Mouse (Mus musculus): ENCODE results near the gene Mrps17. TPM values are rescaled to one million over a fixed set of nuclear protein-coding genes. Genes with fewer than 3 reads are reported as not detected.

The Mrps17 gene
- polyA plus RNA-seq, 1 experiment from 2014 or later, result 187 TPM

DNA sequence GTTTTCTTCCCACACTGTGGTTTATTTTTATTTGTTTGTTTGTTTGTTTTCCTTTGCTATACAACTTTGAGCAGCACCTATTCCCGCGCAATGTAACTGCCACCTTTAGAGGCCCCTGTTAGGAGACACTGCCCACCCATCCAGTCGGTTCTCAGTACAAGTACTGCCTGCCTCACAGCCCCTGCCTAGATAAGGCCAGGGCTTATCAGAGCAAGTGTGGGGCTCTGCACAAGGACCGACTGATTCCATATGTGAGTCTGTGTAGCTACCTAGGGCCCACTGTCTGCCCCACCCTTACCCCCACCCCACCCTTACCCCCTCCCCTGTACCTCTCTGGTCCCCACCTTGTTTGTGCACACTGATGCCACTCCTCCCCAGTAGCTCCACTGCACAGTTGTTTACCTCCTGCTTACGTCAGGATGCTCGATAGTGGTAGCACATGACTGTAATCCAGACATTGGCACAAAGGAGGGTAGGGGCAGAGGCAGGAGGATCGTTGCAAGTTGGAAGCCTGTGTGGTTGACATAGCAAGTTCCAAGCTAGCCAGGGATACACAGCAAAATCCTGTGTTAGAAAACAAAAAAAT lies 27.7 kb downstream of the Mrps17 start:
- H3K36me3 ChIP-seq, result peaks cover 71% of the 10 kb centered on the region
- no peak overlapping the region for H3K27ac ChIP-seq
- H3K4me3 ChIP-seq, result no peak overlapping the region
- no peak for ATAC-seq (ENCODE audit: insufficient number of reproducible peaks, insufficient read depth, low FRiP score, low TSS enrichment)
- no peaks in the 10 kb centered on the region for H3K4me1 ChIP-seq
- no peaks in the 10 kb centered on the region for H3K9me3 ChIP-seq
- 88% methylated on average over 7 of the region's 7 CpGs for WGBS
- no peak overlapping the region for H3K4me2 ChIP-seq (replicated peaks)
- H3K9ac ChIP-seq, result no peak overlapping the region
- no peaks in the 10 kb centered on the region for H3K27me3 ChIP-seq

GRCm38 (mm10) chr5:129744050-129744449 lies 28.8 kb downstream of the Mrps17 start:
- H3K4me3 ChIP-seq, result no peak overlapping the region
- no peak for ATAC-seq (ENCODE audit: insufficient number of reproducible peaks, insufficient read depth, low FRiP score, low TSS enrichment)
- no peaks in the 10 kb centered on the region for H3K4me1 ChIP-seq
- H3K27me3 ChIP-seq, result no peaks in the 10 kb centered on the region
- H3K36me3 ChIP-seq, result peaks cover 79% of the 10 kb centered on the region
- no peak overlapping the region for H3K9ac ChIP-seq
- no peaks in the 10 kb centered on the region for H3K9me3 ChIP-seq
- H3K4me2 ChIP-seq (replicated peaks), result no peak overlapping the region
- H3K27ac ChIP-seq, result no peak overlapping the region
- WGBS, result 76% methylated on average over 6 of the region's 6 CpGs

DNA sequence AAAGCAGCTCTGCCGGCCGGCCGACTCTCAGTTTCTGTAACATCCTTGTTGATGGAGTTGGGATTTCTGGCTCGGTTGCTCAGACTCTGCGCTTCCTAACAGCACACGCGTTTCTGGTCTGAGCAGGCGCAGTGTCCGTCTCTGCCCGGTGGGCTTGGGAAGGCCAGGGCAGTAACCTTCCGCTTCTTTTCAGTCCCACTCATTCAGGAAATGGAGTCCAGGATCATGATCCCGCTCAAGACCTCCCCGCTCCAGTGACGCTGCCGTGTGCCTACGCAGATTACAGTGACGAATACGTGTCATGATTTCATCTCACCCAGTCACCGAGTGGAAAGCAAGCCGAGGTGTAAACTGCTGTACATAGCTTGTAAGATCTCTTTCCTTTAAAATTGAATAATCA lies 41.6 kb downstream of the Mrps17 start:
- Histone ChIP-seq H3K4me3 (no peak overlapping the region), H3K4me1 (no peaks in the 10 kb centered on the region), H3K9ac (no peak overlapping the region), H3K27me3 (no peaks in the 10 kb centered on the region), H3K9me3 (no peaks in the 10 kb centered on the region), H3K36me3 (peaks cover 17% of the 10 kb centered on the region), H3K4me2 (replicated peaks) (no peak overlapping the region), H3K27ac (no peak overlapping the region)
- 91% methylated on average over 20 of the region's 20 CpGs for WGBS
- no peak for ATAC-seq (ENCODE audit: insufficient number of reproducible peaks, insufficient read depth, low FRiP score, low TSS enrichment)

DNA sequence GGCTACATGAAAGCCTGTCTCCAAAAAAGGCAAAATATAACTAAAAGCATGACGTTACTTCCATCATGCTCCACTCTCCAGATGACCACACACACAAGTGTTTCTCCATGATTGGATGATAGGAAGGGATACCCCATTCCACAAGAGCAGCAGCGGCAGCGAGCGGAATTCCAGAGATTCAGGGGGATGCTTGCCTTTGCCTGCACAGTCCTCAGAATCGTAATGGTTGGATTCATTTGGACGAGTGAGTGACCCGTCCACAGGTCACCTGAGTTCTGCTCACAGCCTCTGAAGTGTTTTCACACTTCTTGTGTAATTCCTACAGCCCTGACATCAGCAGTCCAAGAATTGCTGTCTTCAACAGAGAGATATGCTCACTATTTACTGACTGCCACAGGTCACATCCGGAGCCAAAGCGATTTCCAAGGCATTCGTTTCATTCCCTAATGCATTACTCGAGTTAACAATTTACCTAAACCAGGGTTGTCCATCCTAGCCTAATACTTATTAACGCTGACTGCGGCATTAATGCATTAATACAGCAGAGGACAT lies 44.7 kb downstream of the Mrps17 start:
- Histone ChIP-seq H3K36me3 (peaks cover 19% of the 10 kb centered on the region; the same call in 1 of the 2 replicates), H3K4me1 (no peaks in the 10 kb centered on the region), H3K27ac (no peak overlapping the region), H3K9me3 (no peaks in the 10 kb centered on the region), H3K4me2 (replicated peaks) (no peak overlapping the region), H3K4me3 (no peak overlapping the region), H3K9ac (no peak overlapping the region), H3K27me3 (no peaks in the 10 kb centered on the region)
- ATAC-seq (ENCODE audit: insufficient number of reproducible peaks, insufficient read depth, low FRiP score, low TSS enrichment), result no peak
- WGBS, result 86% methylated on average over 13 of the region's 13 CpGs

DNA sequence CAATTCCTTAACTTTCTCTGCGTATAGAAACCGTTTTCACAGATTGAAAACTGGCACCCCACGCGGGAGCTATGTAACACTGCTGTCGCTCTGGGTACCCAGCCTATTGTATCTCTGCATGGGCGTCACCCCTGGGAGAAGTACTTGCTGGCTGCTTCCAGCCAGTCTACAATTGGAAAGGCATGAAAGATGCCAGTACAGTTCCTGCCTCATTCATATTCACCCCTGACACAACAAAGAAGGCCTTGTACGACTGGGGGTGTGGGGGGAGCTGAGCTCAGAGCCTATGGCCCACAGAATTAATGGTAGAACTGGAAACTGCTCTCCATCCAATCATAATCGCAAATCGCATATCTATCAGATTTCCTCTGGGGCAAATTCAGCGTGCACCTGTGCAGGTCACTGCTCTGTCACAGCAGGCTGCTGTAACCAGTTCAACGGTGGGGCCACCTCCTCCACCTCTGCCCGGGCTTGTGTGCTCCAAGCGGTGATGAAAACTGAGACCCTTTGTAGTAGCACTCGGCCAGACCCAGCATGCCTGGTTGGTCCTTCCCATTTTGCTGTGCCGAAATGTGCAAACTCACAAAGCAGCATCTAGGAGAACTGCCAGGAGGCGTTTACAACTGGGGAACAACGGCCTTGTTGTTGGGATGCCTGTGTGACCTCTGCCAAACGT lies 46.7 kb downstream of the Mrps17 start:
- H3K9ac ChIP-seq, result no peak overlapping the region
- no peak overlapping the region for H3K4me2 ChIP-seq (replicated peaks)
- no peaks in the 10 kb centered on the region for H3K4me1 ChIP-seq
- peak overlapping the region; percentile 33; the same call in 1 of the 2 replicates for H3K27ac ChIP-seq
- 35% methylated on average over 18 of the region's 18 CpGs for WGBS
- H3K4me3 ChIP-seq, result no peak overlapping the region
- H3K27me3 ChIP-seq, result no peaks in the 10 kb centered on the region
- no peaks in the 10 kb centered on the region for H3K9me3 ChIP-seq
- H3K36me3 ChIP-seq, result peaks cover 18% of the 10 kb centered on the region; the same call in 1 of the 2 replicates
- 0 out of 2 replicates have a peak, but pooled peaks have one; percentile 72 for ATAC-seq (ENCODE audit: insufficient number of reproducible peaks, insufficient read depth, low FRiP score, low TSS enrichment)

DNA sequence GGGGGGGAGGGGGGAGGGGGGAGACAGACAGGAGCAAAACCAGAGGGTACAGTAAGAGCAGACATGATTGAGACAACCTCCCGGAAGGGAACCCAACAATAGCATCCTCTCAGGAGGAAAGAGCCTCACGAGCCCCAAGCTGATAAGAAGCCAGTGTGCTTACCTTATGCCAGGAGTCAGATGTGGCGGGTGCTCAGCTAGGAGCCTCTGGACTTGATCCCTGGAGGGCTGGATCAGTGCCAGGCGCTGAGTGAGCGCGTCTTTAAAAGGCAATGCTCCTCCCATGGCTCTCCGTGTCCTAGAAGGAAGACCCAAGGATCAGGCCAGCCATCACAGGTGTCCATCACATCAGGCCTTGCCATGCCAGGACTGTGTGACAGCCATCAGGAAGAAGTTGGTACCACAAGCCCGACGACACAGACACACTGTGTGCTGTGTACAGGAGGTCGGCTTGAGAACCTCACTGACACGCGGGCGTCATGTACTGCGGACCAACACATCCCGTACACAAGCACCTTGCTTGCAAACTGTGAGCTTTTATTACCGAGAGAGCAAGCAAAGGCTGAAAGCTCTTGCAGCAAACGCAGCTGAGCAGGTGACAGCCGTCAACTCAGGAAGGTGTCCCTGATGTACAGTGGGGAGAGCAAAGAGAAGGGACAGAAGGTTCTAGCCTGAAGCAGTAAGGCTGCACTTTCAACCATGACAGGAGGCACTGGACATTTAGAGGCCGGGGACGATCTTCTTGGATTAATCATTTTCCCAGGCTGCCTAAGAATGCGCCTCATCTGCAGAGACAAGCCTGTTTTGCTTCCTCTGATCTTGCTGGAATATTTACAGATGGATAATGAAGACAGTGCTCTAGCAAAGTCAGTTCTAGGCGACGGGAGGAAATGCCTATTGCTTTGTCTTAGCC lies 55.4 kb downstream of the Mrps17 start:
- no peaks in the 10 kb centered on the region for H3K4me1 ChIP-seq
- H3K4me2 ChIP-seq (replicated peaks), result no peak overlapping the region
- no peak overlapping the region for H3K9ac ChIP-seq
- no peak for ATAC-seq (ENCODE audit: insufficient number of reproducible peaks, insufficient read depth, low FRiP score, low TSS enrichment)
- no peaks in the 10 kb centered on the region for H3K27me3 ChIP-seq
- H3K27ac ChIP-seq, result no peak overlapping the region
- 88% methylated on average over 23 of the region's 23 CpGs for WGBS
- no peak overlapping the region for H3K4me3 ChIP-seq
- H3K9me3 ChIP-seq, result no peaks in the 10 kb centered on the region
- H3K36me3 ChIP-seq, result peaks cover 11% of the 10 kb centered on the region; the same call in 1 of the 2 replicates

Other genes with a start within 250 kb of the Mrps17 start
- gene Sfswap, start 214.3 kb upstream of the Mrps17 start, polyA plus RNA-seq (2016; fragmentation: Nextera tagmentation; extraction: Ambion mirVana), result 68.1 and 73.8 TPM in 2 replicates
- 3.5 and 3.7 TPM in 2 replicates for gene Mmp17, start 131.3 kb upstream of the Mrps17 start, polyA plus RNA-seq (2016; fragmentation: Nextera tagmentation; extraction: Ambion mirVana)
- gene Zfp11, start 45.4 kb upstream of the Mrps17 start, polyA plus RNA-seq (2016; fragmentation: Nextera tagmentation; extraction: Ambion mirVana), result 5.5 and 6.2 TPM in 2 replicates
- gene Sept14, start 7.0 kb upstream of the Mrps17 start, polyA plus RNA-seq (2016; fragmentation: Nextera tagmentation; extraction: Ambion mirVana), result not detected in 2 replicates
- 89.1 and 96.8 TPM in 2 replicates for gene Nipsnap2, start 9.6 kb downstream of the Mrps17 start, polyA plus RNA-seq (2016; fragmentation: Nextera tagmentation; extraction: Ambion mirVana)
- 30.0 and 31.7 TPM in 2 replicates for gene Psph, start 72.0 kb downstream of the Mrps17 start, polyA plus RNA-seq (2016; fragmentation: Nextera tagmentation; extraction: Ambion mirVana)
- gene Sumf2, start 131.5 kb downstream of the Mrps17 start, polyA plus RNA-seq (2016; fragmentation: Nextera tagmentation; extraction: Ambion mirVana), result 84.3 and 88.4 TPM in 2 replicates
- gene Chchd2, start 172.0 kb downstream of the Mrps17 start, polyA plus RNA-seq (2016; fragmentation: Nextera tagmentation; extraction: Ambion mirVana), result 862 and 908 TPM in 2 replicates
- gene Zbed5, start 180.2 kb downstream of the Mrps17 start, polyA plus RNA-seq (2016; fragmentation: Nextera tagmentation; extraction: Ambion mirVana), result 11.5 and 12.3 TPM in 2 replicates
- 0.14 and 0.24 TPM in 2 replicates for gene Phkg1, start 183.1 kb downstream of the Mrps17 start, polyA plus RNA-seq (2016; fragmentation: Nextera tagmentation; extraction: Ambion mirVana)
- gene Nupr1l, start 193.0 kb downstream of the Mrps17 start, polyA plus RNA-seq (2016; fragmentation: Nextera tagmentation; extraction: Ambion mirVana), result 4.2 and 4.5 TPM in 2 replicates
- 35.1 and 35.8 TPM in 2 replicates for gene Vkorc1l1, start 226.5 kb downstream of the Mrps17 start, polyA plus RNA-seq (2016; fragmentation: Nextera tagmentation; extraction: Ambion mirVana)

Data from embryonic facial prominence, embryonic 12.5 days (tissue).